Mouse (Mus musculus) E14TG2a.4 (cell line): ENCODE measurements around the gene Slc16a12.
"Not testable (repeated sequence)": the region's sequence is repeated elsewhere in the genome, so short reads cannot be mapped to it uniquely, and the experiment has no call there.

Source experiments
- H3K27me3 ChIP-seq: 2 replicates; pipeline ENCODE4 v1.6.1; 2014; ENCODE audit warnings: low read length, control low read depth; ENCODE audit not compliant: insufficient read depth
- H3K36me3 ChIP-seq: 2 replicates; pipeline ENCODE4 v1.6.1; 2014; ENCODE audit warnings: low read length, control low read depth; ENCODE audit not compliant: insufficient read depth
- H3K4me1 ChIP-seq: replicated peaks from 2 replicates; pipeline ENCODE4 v1.6.1; 2014; ENCODE audit warnings: low read depth, low read length, control low read depth
- H3K4me3 ChIP-seq: replicated peaks from 2 replicates; pipeline ENCODE4 v1.5.1; 2014; ENCODE audit warnings: mild to moderate bottlenecking, low read length
- H3K9me3 ChIP-seq: 2 replicates; pipeline ENCODE4 v1.6.1; 2014; ENCODE audit warnings: low read length, control low read depth
- CTCF ChIP-seq: conservative IDR thresholded peaks from 2 replicates; pipeline ENCODE4 v1.5.1; 2014; ENCODE audit warnings: low read length
- NANOG ChIP-seq: IDR thresholded peaks from 2 replicates; pipeline ENCODE4 v1.6.1; 2014; ENCODE audit warnings: borderline replicate concordance, low read length, mixed read lengths
- POU5F1 ChIP-seq: IDR thresholded peaks from 2 replicates; pipeline ENCODE4 v1.6.1; 2014; ENCODE audit warnings: low read length, borderline replicate concordance

The Slc16a12 gene

GRCm38 (mm10) chr19:34756561-34757240 lies 9.6 kb upstream of the Slc16a12 start:
- Histone ChIP-seq H3K9me3 (no peaks in the 10 kb centered on the region), H3K4me1 (no peaks in the 10 kb centered on the region), H3K36me3 (no peaks in the 10 kb centered on the region), H3K4me3 (no peak overlapping the region), H3K27me3 (no peaks in the 10 kb centered on the region)
- TF ChIP-seq POU5F1 (no peak), CTCF (no peak), NANOG (no peak)

GRCm38 (mm10) chr19:34755680-34756079 lies 8.6 kb upstream of the Slc16a12 start:
- Histone ChIP-seq H3K27me3 (no peaks in the 10 kb centered on the region), H3K4me3 (no peak overlapping the region), H3K9me3 (no peaks in the 10 kb centered on the region), H3K4me1 (no peaks in the 10 kb centered on the region), H3K36me3 (no peaks in the 10 kb centered on the region)
- TF ChIP-seq NANOG (no peak), CTCF (no peak), POU5F1 (no peak)

GRCm38 (mm10) chr19:34753243-34753642 lies 6.2 kb upstream of the Slc16a12 start:
- TF ChIP-seq CTCF (no peak), POU5F1 (no peak), NANOG (no peak)
- Histone ChIP-seq H3K36me3 (no peaks in the 10 kb centered on the region), H3K9me3 (peaks cover 7% of the 10 kb centered on the region), H3K4me1 (no peaks in the 10 kb centered on the region), H3K4me3 (no peak overlapping the region), H3K27me3 (peaks cover 4% of the 10 kb centered on the region)

DNA sequence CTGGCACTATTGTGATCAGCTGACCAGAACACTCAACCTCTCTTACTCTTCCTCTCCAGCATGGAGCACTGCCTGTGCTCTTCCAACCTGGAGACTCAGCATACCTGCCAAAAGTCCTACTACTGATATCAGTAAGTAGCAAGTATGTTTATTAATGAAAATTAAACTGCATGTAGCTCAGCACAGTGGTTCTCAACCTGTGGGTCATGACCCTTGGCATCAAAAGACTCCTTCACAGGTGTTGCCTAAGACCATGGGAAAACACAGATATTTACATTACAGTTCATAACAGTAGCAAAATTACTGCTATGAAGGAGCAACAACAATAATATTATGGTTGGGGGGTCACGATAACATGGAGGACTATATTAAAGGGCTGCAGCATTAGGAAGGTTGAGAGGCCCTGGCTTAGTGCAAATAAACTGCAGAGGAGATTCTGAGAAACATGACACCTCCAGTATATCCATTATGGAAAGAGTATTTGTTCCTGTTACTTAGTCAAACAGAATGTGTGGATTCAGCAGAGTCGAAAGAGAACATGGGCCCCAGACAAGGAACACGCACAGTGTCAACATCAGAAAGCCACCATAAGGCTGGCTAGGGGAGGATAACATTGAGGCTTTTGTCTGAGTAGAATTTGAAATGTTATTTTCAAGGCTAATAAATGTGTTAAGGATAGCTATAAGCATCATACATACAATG lies 5.5 kb upstream of the Slc16a12 start:
- no peak for TF ChIP-seq NANOG
- no peak for TF ChIP-seq POU5F1
- TF ChIP-seq CTCF = no peak
- peaks cover 11% of the 10 kb centered on the region for H3K27me3 ChIP-seq
- no peaks in the 10 kb centered on the region for H3K4me1 ChIP-seq
- H3K36me3 ChIP-seq = no peaks in the 10 kb centered on the region
- no peak overlapping the region for H3K4me3 ChIP-seq
- H3K9me3 ChIP-seq = peaks cover 13% of the 10 kb centered on the region

DNA sequence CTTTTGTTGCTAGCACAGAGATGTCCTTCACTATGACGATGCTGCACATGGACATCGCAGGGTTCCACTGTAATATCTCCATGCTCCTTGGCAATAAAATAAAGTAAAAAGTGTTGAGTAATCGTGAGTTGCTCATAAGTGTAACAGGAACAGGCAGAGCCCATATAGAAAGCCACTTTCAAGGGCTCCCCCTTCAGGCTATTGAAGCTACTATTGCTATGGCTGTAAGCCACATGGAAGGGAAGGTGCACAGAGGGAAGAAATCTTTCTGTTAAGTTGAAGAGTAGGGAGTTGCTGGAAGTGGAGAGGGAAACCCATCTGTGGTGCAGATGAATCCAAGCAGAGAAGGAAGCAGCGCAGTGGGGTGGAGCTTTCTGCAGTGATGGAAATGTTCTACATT lies 4.1 kb upstream of the Slc16a12 start:
- peaks cover 13% of the 10 kb centered on the region for H3K9me3 ChIP-seq
- peaks cover 25% of the 10 kb centered on the region for H3K27me3 ChIP-seq
- H3K4me1 ChIP-seq = peaks cover 11% of the 10 kb centered on the region
- no peaks in the 10 kb centered on the region for H3K36me3 ChIP-seq
- TF ChIP-seq CTCF = peak; percentile 22
- TF ChIP-seq POU5F1 = no peak
- H3K4me3 ChIP-seq = no peak overlapping the region

DNA sequence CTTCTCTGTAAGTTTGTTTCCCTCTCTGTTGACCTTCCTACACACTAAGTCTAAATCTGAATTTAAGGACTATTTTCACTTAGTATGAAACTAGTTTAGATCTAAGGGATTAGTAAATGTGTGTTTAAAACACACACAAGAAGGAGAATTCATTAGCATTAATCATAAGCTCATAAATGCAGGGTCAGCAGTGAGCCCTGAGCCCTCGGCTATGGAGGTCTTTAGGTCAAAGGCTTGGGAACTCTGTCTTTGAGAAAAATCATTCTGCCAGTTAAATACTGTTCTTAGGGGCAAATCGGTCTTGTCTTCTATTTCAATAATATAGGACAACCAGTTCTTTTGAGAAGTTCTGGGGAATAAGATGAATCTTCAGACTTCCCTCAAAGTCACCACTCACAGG lies 1.9 kb upstream of the Slc16a12 start:
- Histone ChIP-seq H3K4me1 (peaks cover 11% of the 10 kb centered on the region), H3K36me3 (no peaks in the 10 kb centered on the region), H3K9me3 (peaks cover 13% of the 10 kb centered on the region), H3K27me3 (peaks cover 42% of the 10 kb centered on the region), H3K4me3 (no peak overlapping the region)
- no peak for TF ChIP-seq POU5F1

DNA sequence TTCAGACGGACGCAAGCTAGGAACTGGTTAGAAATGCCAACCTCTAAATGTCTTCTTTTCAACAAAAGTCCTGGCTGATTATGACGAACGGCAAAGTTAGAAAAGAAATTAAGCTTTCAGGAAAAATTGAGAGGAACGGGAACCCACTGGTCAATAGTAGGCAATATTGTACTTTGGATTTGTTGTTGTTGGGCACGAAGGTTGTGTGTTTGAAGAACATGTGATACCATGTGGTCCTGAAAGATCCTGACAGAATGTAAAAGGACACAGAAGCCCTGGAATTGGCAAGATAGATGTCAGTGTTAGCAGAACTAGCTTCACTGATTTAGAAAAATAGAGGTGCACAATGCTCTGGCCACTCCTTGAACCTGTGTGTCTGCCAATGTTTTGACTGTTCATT lies 880 bp upstream of the Slc16a12 start:
- H3K9me3 ChIP-seq = peaks cover 13% of the 10 kb centered on the region

GRCm38 (mm10) chr19:34746201-34746600 lies 888 bp downstream of the Slc16a12 start:
- Histone ChIP-seq H3K4me3 (peak overlapping the region; percentile 84), H3K4me1 (peaks cover 11% of the 10 kb centered on the region), H3K9me3 (peaks cover 13% of the 10 kb centered on the region), H3K27me3 (peaks cover 48% of the 10 kb centered on the region), H3K36me3 (no peaks in the 10 kb centered on the region)
- TF ChIP-seq NANOG (no peak), CTCF (no peak), POU5F1 (no peak)

More for the DNA sequence above, 880 bp upstream of the Slc16a12 start:
- not testable (repeated sequence) for H3K36me3 ChIP-seq, H3K4me3 ChIP-seq
- Histone ChIP-seq H3K4me1 (peaks cover 11% of the 10 kb centered on the region), H3K27me3 (peaks cover 48% of the 10 kb centered on the region)

DNA sequence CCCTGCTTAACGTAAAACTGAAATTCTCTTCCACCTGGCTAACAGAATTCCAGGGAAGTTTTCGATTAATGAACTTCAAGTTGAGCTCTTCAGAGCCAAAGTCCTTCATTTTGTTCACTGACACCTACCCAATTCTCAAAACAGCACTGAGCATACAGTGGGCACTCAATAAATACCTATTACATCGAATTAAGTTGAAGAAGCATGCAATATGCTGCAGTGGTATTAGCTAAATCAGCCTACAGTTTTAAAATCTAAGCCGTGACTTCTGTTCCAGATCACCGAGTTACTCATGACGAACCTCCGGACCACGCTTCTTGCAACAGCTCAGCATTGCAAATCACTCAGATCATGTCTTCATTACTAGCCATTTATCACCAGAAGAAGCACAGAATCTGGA lies 2.1 kb downstream of the Slc16a12 start:
- peaks cover 11% of the 10 kb centered on the region for H3K4me1 ChIP-seq
- no peak overlapping the region for H3K4me3 ChIP-seq
- TF ChIP-seq NANOG (no peak), CTCF (no peak), POU5F1 (no peak)
- no peaks in the 10 kb centered on the region for H3K36me3 ChIP-seq
- peaks cover 13% of the 10 kb centered on the region for H3K9me3 ChIP-seq
- H3K27me3 ChIP-seq = peaks cover 48% of the 10 kb centered on the region
